Comparison of ENCODE assay signal across 13 mouse cellular contexts in genomic region chr11:75264550-75264949, GRCm38 (mm10).
DNase-seq lines count a peak whose midpoint lies in the region; ATAC-seq and TF ChIP-seq lines count a peak whose summit lies in the region.
"Had no signal": no experiment of that assay in that cellular context is flagged by ENCODE, and none has a peak within 500 bp of the region (broad histone marks: within the 10 kb centered on the region; RNA-seq: fewer than 3 reads in every experiment).

No protein-coding gene starts in this region.

- TF ChIP-seq CTCF in liver, embryonic 14.5 days (IDR thresholded peaks at IDR 0.05; ENCODE audit: low read depth): peak; percentile 51

- ATAC-seq in forebrain, embryonic 15.5 days (replicated peaks): no peak; the same call in 1 of the 2 replicates
- ATAC-seq in liver, embryonic 14.5 days (ENCODE audit: insufficient read depth): no peak
- no peak for ATAC-seq in liver, embryonic 11.5 days (replicated peaks; ENCODE audit: low FRiP score)
- ATAC-seq in megakaryocyte-erythroid progenitor cell, adult 5-6 weeks (replicated peaks; ENCODE audit: low FRiP score, low TSS enrichment, poor library complexity, severe bottlenecking): peak; percentile 44; the same call in 1 of the 2 replicates
- ATAC-seq: inflammation-experienced regulatory T-cells, adult 6 months had no signal

- no peak for TF ChIP-seq EP300 in liver, embryonic 14.5 days (IDR thresholded peaks at IDR 0.05; ENCODE audit: low read depth)

- H3K4me1 ChIP-seq in forebrain, embryonic 10.5 days: peaks cover 81% of the 10 kb centered on the region
- H3K4me1 ChIP-seq in forebrain, embryonic 15.5 days: peaks cover 41% of the 10 kb centered on the region
- peaks cover 12 to 17% of the 10 kb centered on the region in 2 experiments for H3K4me1 ChIP-seq in liver, embryonic 14.5 days (replicated peaks; ENCODE audit: control insufficient read depth in 2 of 2, insufficient read depth in 2 of 2, low read length in 1 of 2)
- peaks cover 21% of the 10 kb centered on the region for H3K4me1 ChIP-seq in liver, embryonic 11.5 days (replicated peaks; ENCODE audit: control insufficient read depth, insufficient read depth, low read length)

- no peak overlapping the region for H3K4me2 ChIP-seq in forebrain, embryonic 15.5 days (replicated peaks)
- H3K4me2 ChIP-seq in liver, embryonic 14.5 days (ENCODE audit: low read depth): no peak overlapping the region
- H3K4me2 ChIP-seq in liver, embryonic 11.5 days: no peak overlapping the region
- H3K4me2 ChIP-seq: heart, embryonic 11.5 days had no signal

- peaks cover 68% of the 10 kb centered on the region for H3K27me3 ChIP-seq in forebrain, embryonic 10.5 days (ENCODE audit: poor library complexity, severe bottlenecking)
- H3K27me3 ChIP-seq in forebrain, embryonic 15.5 days: no peaks in the 10 kb centered on the region
- H3K27me3 ChIP-seq in liver, embryonic 14.5 days (ENCODE audit: control insufficient read depth, insufficient read depth, low read length): no peaks in the 10 kb centered on the region
- no peaks in the 10 kb centered on the region for H3K27me3 ChIP-seq in liver, embryonic 11.5 days (replicated peaks; ENCODE audit: control insufficient read depth, insufficient read depth, low read length)

- H3K9me3 ChIP-seq in forebrain, embryonic 10.5 days: no peaks in the 10 kb centered on the region
- H3K9me3 ChIP-seq in forebrain, embryonic 15.5 days: no peaks in the 10 kb centered on the region
- no peaks in the 10 kb centered on the region for H3K9me3 ChIP-seq in liver, embryonic 14.5 days (ENCODE audit: control insufficient read depth, low read length)
- no peaks in the 10 kb centered on the region for H3K9me3 ChIP-seq in liver, embryonic 11.5 days (ENCODE audit: control insufficient read depth, low read length)
- H3K9me3 ChIP-seq: G1E had no signal

- no peak overlapping the region for H3K9ac ChIP-seq in forebrain, embryonic 15.5 days (replicated peaks)
- H3K9ac ChIP-seq in liver, embryonic 14.5 days (replicated peaks): no peak overlapping the region
- H3K9ac ChIP-seq in liver, embryonic 11.5 days (ENCODE audit: low read depth, low read length): no peak overlapping the region

- H3K4me3 ChIP-seq in forebrain, embryonic 10.5 days: no peak overlapping the region
- H3K4me3 ChIP-seq in forebrain, embryonic 15.5 days: no peak overlapping the region
- H3K4me3 ChIP-seq in liver, embryonic 14.5 days (ENCODE audit: insufficient read depth in 1 of 2, low read depth in 2 of 2, low read length in 2 of 2): no peak overlapping the region
- H3K4me3 ChIP-seq in liver, embryonic 11.5 days (ENCODE audit: low read depth, low read length): no peak overlapping the region

- 84% methylated on average over 6 of the region's 6 CpGs for WGBS in forebrain, embryonic 10.5 days
- 84% methylated on average over 6 of the region's 6 CpGs for WGBS in forebrain, embryonic 15.5 days
- WGBS in liver, embryonic 14.5 days (ENCODE audit: insufficient replicate concordance): 74% methylated on average over 6 of the region's 6 CpGs
- 78% methylated on average over 6 of the region's 6 CpGs for WGBS in liver, embryonic 11.5 days

- H3K27ac ChIP-seq in forebrain, embryonic 10.5 days: 0 out of 2 replicates have a peak overlapping the region, but pooled peaks have one; percentile 8
- no peak overlapping the region for H3K27ac ChIP-seq in forebrain, embryonic 15.5 days (replicated peaks)
- no peak overlapping the region for H3K27ac ChIP-seq in liver, embryonic 14.5 days
- H3K27ac ChIP-seq in liver, embryonic 11.5 days (ENCODE audit: low read depth, low read length): no peak overlapping the region

- DNase-seq in forebrain, embryonic 10.5 days (ENCODE audit: extremely low spot score, low spot score): no peak
- DNase-seq in liver, embryonic 14.5 days (ENCODE audit: low read depth in 3 of 3, low spot score in 3 of 3): no peak
- no peak for DNase-seq in liver, embryonic 11.5 days (ENCODE audit: low spot score)
- DNase-seq in WW6 (ENCODE audit: low read depth, low spot score): peak; percentile 48
- DNase-seq in spleen, postnatal 4 days (ENCODE audit: low spot score in 2 of 2): no peak
- DNase-seq in frontal cortex, postnatal 10 days (ENCODE audit: low spot score in 2 of 2): no peak
- DNase-seq: cerebellum, postnatal 14 days; right cerebral cortex, postnatal 4 days had no signal

- no peaks in the 10 kb centered on the region for H3K36me3 ChIP-seq in forebrain, embryonic 10.5 days (replicated peaks)
- no peaks in the 10 kb centered on the region for H3K36me3 ChIP-seq in forebrain, embryonic 15.5 days
- no peaks in the 10 kb centered on the region for H3K36me3 ChIP-seq in liver, embryonic 14.5 days (replicated peaks; ENCODE audit: control insufficient read depth, insufficient read depth, low read depth)
- H3K36me3 ChIP-seq in liver, embryonic 11.5 days (ENCODE audit: control insufficient read depth, insufficient read depth, low read length): no peaks in the 10 kb centered on the region
- H3K36me3 ChIP-seq: G1E had no signal
